Mouse (Mus musculus) erythroblast, embryonic 14.5 days (primary cell): ENCODE data around the gene Zfp961.

Experiments used
- GATA1 ChIP-seq: IDR thresholded peaks from 2 replicates; pipeline ENCODE4 v1.6.1; 2012; ENCODE audit warnings: low read length, inconsistent platforms, mixed read lengths
- TAL1 ChIP-seq: IDR thresholded peaks from 3 replicates; pipeline ENCODE4 v1.6.1; 2012; ENCODE audit warnings: low read length, inconsistent platforms, mixed read lengths

DNA sequence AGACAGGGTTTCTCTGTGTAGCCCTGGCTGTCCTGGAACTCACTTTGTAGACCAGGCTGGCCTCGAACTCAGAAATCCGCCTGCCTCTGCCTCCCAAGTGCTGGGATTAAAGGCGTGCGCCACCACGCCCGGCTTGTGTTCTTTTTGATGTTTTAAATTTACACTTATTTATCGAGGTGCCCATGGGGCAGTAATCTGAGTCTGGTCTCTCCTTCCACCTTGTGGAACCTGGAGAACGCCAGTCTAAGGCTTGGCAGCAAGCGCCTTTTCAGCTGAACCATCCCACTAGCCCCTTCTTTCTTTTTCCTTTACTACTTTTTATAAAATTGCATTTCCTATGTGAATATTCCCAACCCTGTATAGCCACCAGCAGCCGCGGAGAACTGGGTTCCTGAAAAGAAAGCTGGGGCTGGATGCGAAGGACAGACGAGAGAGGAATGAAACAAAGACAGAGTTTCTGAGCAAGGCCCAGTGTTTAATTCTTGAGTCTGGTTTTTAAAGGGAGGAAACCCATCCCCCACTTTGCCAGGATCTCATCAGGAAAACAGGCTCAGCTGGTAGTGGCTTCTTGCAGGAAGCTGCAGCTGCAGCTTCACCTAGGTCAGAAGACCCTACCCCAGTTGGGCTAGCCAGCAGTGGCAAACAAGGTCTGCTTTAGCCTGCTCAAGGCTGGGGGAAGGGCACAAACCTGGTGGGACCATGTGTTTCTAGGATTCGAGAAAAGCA lies 761 bp downstream of the Zfp961 start:
- TF ChIP-seq GATA1 (no peak), TAL1 (no peak)
